Mouse (Mus musculus): ENCODE measurements at regions not wholly inside any gene's neighbourhood (a gene's known extent, or its start where the extent isn't known, plus 50 kb on each side); places are given as distances from the start of the nearest gene placed in this dataset.

- TF ChIP-seq CTCF (IDR thresholded peaks at IDR 0.05; ENCODE audit: low read depth) (no peak), EP300 (optimal IDR thresholded peaks at IDR 0.05) (no peak)
These were observed 94.3 kb upstream of the Sstr4 start for GRCm38 (mm10) chr2:148300879-148301278.

Data from stomach, postnatal 0 days (tissue).